Mouse (Mus musculus): ENCODE data around the gene Exoc4. TPM values are rescaled to one million over a fixed set of nuclear protein-coding genes. Genes with fewer than 3 reads are reported as not detected.

Exoc4 gene
- 7.5 TPM for polyA plus RNA-seq (2014; fragmentation: Illumina TruSeq; extraction: RNeasy Lipid Tissue Mini Kit (QIAGEN cat#74804); ENCODE audit: low replicate concordance)

GRCm38 (mm10) chr6:33248894-33249758 is at the start of gene Exoc4:
Gene Exoc4, plus strand, starts transcription at chr6:33249085.

Other genes with a start within 250 kb of the Exoc4 start
- gene Chchd3, start 188.8 kb upstream of the Exoc4 start, polyA plus RNA-seq (2014; fragmentation: Illumina TruSeq; extraction: RNeasy Lipid Tissue Mini Kit (QIAGEN cat#74804); ENCODE audit: low replicate concordance) = 499 TPM

All from small intestine, adult 10 weeks (tissue).